Mouse (Mus musculus): ENCODE results near the gene Crebrf. TPM values are rescaled to one million over a fixed set of nuclear protein-coding genes. Genes with fewer than 3 reads are reported as not detected.

Gene Crebrf
- polyA plus RNA-seq, 1 experiment from 2014 or later: 10.2 TPM

GRCm38 (mm10) chr17:26710049-26710448, 5.4 kb upstream of the Crebrf start:
- H3K4me1 ChIP-seq (replicated peaks; ENCODE audit: control insufficient read depth, insufficient read depth, low read length): no peaks in the 10 kb centered on the region
- no peaks in the 10 kb centered on the region for H3K27me3 ChIP-seq (ENCODE audit: control insufficient read depth, insufficient read depth, low read length)
- ATAC-seq (ENCODE audit: low FRiP score): no peak
- WGBS: 63% methylated on average over 6 of the region's 6 CpGs
- H3K4me2 ChIP-seq (replicated peaks; ENCODE audit: low read depth, low read length): no peak overlapping the region
- no peak overlapping the region for H3K27ac ChIP-seq (ENCODE audit: low read depth, low read length)
- H3K4me3 ChIP-seq (ENCODE audit: low read depth, low read length): no peak overlapping the region
- no peak for DNase-seq (ENCODE audit: low spot score)
- H3K36me3 ChIP-seq (ENCODE audit: control insufficient read depth, insufficient read depth, low read length): no peaks in the 10 kb centered on the region
- no peak overlapping the region for H3K9ac ChIP-seq (ENCODE audit: low read depth, low read length)
- H3K9me3 ChIP-seq (ENCODE audit: control insufficient read depth, low read length): no peaks in the 10 kb centered on the region

GRCm38 (mm10) chr17:26715916-26716717, 667 bp downstream of the Crebrf start:
- DNase-seq (ENCODE audit: low spot score) (peak; percentile 96), ATAC-seq (ENCODE audit: low FRiP score) (peak; percentile 98)
- Histone ChIP-seq H3K4me3 (ENCODE audit: low read depth, low read length) (peak overlapping the region; percentile 99), H3K27ac (ENCODE audit: low read depth, low read length) (peak overlapping the region; percentile 83), H3K9ac (ENCODE audit: low read depth, low read length) (peak overlapping the region; percentile 73), H3K36me3 (ENCODE audit: control insufficient read depth, insufficient read depth, low read length) (no peaks in the 10 kb centered on the region), H3K4me1 (replicated peaks; ENCODE audit: control insufficient read depth, insufficient read depth, low read length) (no peaks in the 10 kb centered on the region), H3K9me3 (ENCODE audit: control insufficient read depth, low read length) (no peaks in the 10 kb centered on the region), H3K27me3 (ENCODE audit: control insufficient read depth, insufficient read depth, low read length) (no peaks in the 10 kb centered on the region), H3K4me2 (replicated peaks; ENCODE audit: low read depth, low read length) (peak overlapping the region; percentile 66)
- WGBS: under 1% methylated on average over 53 of the region's 75 CpGs

GRCm38 (mm10) chr17:26717868-26718267, 2.4 kb downstream of the Crebrf start:
- H3K4me3 ChIP-seq (ENCODE audit: low read depth, low read length): no peak overlapping the region
- H3K4me1 ChIP-seq (replicated peaks; ENCODE audit: control insufficient read depth, insufficient read depth, low read length): no peaks in the 10 kb centered on the region
- WGBS: 59% methylated on average over 2 of the region's 2 CpGs
- ATAC-seq (ENCODE audit: low FRiP score) (no peak), DNase-seq (ENCODE audit: low spot score) (no peak)
- no peaks in the 10 kb centered on the region for H3K27me3 ChIP-seq (ENCODE audit: control insufficient read depth, insufficient read depth, low read length)
- no peaks in the 10 kb centered on the region for H3K36me3 ChIP-seq (ENCODE audit: control insufficient read depth, insufficient read depth, low read length)
- no peak overlapping the region for H3K27ac ChIP-seq (ENCODE audit: low read depth, low read length)
- H3K9me3 ChIP-seq (ENCODE audit: control insufficient read depth, low read length): no peaks in the 10 kb centered on the region
- H3K4me2 ChIP-seq (replicated peaks; ENCODE audit: low read depth, low read length): no peak overlapping the region
- H3K9ac ChIP-seq (ENCODE audit: low read depth, low read length): no peak overlapping the region

- H3K9ac ChIP-seq (ENCODE audit: low read depth, low read length): no peak overlapping the region
- no peak for DNase-seq (ENCODE audit: low spot score)
- H3K36me3 ChIP-seq (ENCODE audit: control insufficient read depth, insufficient read depth, low read length): no peaks in the 10 kb centered on the region
- no peaks in the 10 kb centered on the region for H3K27me3 ChIP-seq (ENCODE audit: control insufficient read depth, insufficient read depth, low read length)
- H3K9me3 ChIP-seq (ENCODE audit: control insufficient read depth, low read length): no peaks in the 10 kb centered on the region
- H3K27ac ChIP-seq (ENCODE audit: low read depth, low read length): no peak overlapping the region
- H3K4me1 ChIP-seq (replicated peaks; ENCODE audit: control insufficient read depth, insufficient read depth, low read length): no peaks in the 10 kb centered on the region
- H3K4me3 ChIP-seq (ENCODE audit: low read depth, low read length): no peak overlapping the region
- no peak overlapping the region for H3K4me2 ChIP-seq (replicated peaks; ENCODE audit: low read depth, low read length)
- ATAC-seq (ENCODE audit: low FRiP score): no peak
Observed at GRCm38 (mm10) chr17:26719405-26719804, 4.0 kb downstream of the Crebrf start.

- H3K4me3 ChIP-seq (ENCODE audit: low read depth, low read length): no peak overlapping the region
- ATAC-seq (ENCODE audit: low FRiP score) (no peak), DNase-seq (ENCODE audit: low spot score) (no peak)
- no peaks in the 10 kb centered on the region for H3K27me3 ChIP-seq (ENCODE audit: control insufficient read depth, insufficient read depth, low read length)
- no peaks in the 10 kb centered on the region for H3K36me3 ChIP-seq (ENCODE audit: control insufficient read depth, insufficient read depth, low read length)
- 72% methylated on average over 2 of the region's 2 CpGs for WGBS
- H3K27ac ChIP-seq (ENCODE audit: low read depth, low read length): no peak overlapping the region
- H3K4me2 ChIP-seq (replicated peaks; ENCODE audit: low read depth, low read length): no peak overlapping the region
- H3K9ac ChIP-seq (ENCODE audit: low read depth, low read length): no peak overlapping the region
- H3K4me1 ChIP-seq (replicated peaks; ENCODE audit: control insufficient read depth, insufficient read depth, low read length): no peaks in the 10 kb centered on the region
- no peaks in the 10 kb centered on the region for H3K9me3 ChIP-seq (ENCODE audit: control insufficient read depth, low read length)
Observed at GRCm38 (mm10) chr17:26721802-26722201, 6.4 kb downstream of the Crebrf start.

GRCm38 (mm10) chr17:26724790-26725189, 9.3 kb downstream of the Crebrf start:
- Histone ChIP-seq H3K4me2 (replicated peaks; ENCODE audit: low read depth, low read length) (no peak overlapping the region), H3K9me3 (ENCODE audit: control insufficient read depth, low read length) (no peaks in the 10 kb centered on the region), H3K9ac (ENCODE audit: low read depth, low read length) (no peak overlapping the region), H3K27me3 (ENCODE audit: control insufficient read depth, insufficient read depth, low read length) (no peaks in the 10 kb centered on the region), H3K36me3 (ENCODE audit: control insufficient read depth, insufficient read depth, low read length) (no peaks in the 10 kb centered on the region), H3K4me3 (ENCODE audit: low read depth, low read length) (no peak overlapping the region), H3K4me1 (replicated peaks; ENCODE audit: control insufficient read depth, insufficient read depth, low read length) (no peaks in the 10 kb centered on the region), H3K27ac (ENCODE audit: low read depth, low read length) (no peak overlapping the region)
- 46% methylated on average over 1 of the region's 1 CpGs for WGBS
- DNase-seq (ENCODE audit: low spot score) (no peak), ATAC-seq (ENCODE audit: low FRiP score) (no peak)

GRCm38 (mm10) chr17:26726674-26727073, 11.2 kb downstream of the Crebrf start:
- DNase-seq (ENCODE audit: low spot score): no peak

GRCm38 (mm10) chr17:26727110-26727755, 11.8 kb downstream of the Crebrf start:
- Histone ChIP-seq H3K4me1 (replicated peaks; ENCODE audit: control insufficient read depth, insufficient read depth, low read length) (no peaks in the 10 kb centered on the region), H3K27me3 (ENCODE audit: control insufficient read depth, insufficient read depth, low read length) (no peaks in the 10 kb centered on the region), H3K4me3 (ENCODE audit: low read depth, low read length) (no peak overlapping the region), H3K9me3 (ENCODE audit: control insufficient read depth, low read length) (no peaks in the 10 kb centered on the region), H3K9ac (ENCODE audit: low read depth, low read length) (no peak overlapping the region), H3K4me2 (replicated peaks; ENCODE audit: low read depth, low read length) (no peak overlapping the region), H3K27ac (ENCODE audit: low read depth, low read length) (no peak overlapping the region), H3K36me3 (ENCODE audit: control insufficient read depth, insufficient read depth, low read length) (no peaks in the 10 kb centered on the region)
- ATAC-seq (ENCODE audit: low FRiP score) (no peak), DNase-seq (ENCODE audit: low spot score) (no peak)
- WGBS: 66% methylated on average over 3 of the region's 3 CpGs

More at GRCm38 (mm10) chr17:26726674-26727073, 11.2 kb downstream of the Crebrf start:
- no peaks in the 10 kb centered on the region for H3K27me3 ChIP-seq (ENCODE audit: control insufficient read depth, insufficient read depth, low read length)
- no peaks in the 10 kb centered on the region for H3K36me3 ChIP-seq (ENCODE audit: control insufficient read depth, insufficient read depth, low read length)
- no peak overlapping the region for H3K27ac ChIP-seq (ENCODE audit: low read depth, low read length)
- H3K9ac ChIP-seq (ENCODE audit: low read depth, low read length): no peak overlapping the region
- no peak overlapping the region for H3K4me2 ChIP-seq (replicated peaks; ENCODE audit: low read depth, low read length)
- ATAC-seq (ENCODE audit: low FRiP score): no peak
- no peaks in the 10 kb centered on the region for H3K9me3 ChIP-seq (ENCODE audit: control insufficient read depth, low read length)
- WGBS: 86% methylated on average over 1 of the region's 1 CpGs
- H3K4me3 ChIP-seq (ENCODE audit: low read depth, low read length): no peak overlapping the region
- no peaks in the 10 kb centered on the region for H3K4me1 ChIP-seq (replicated peaks; ENCODE audit: control insufficient read depth, insufficient read depth, low read length)

GRCm38 (mm10) chr17:26742581-26742980, 27.1 kb downstream of the Crebrf start:
- Histone ChIP-seq H3K4me2 (replicated peaks; ENCODE audit: low read depth, low read length) (no peak overlapping the region), H3K9me3 (ENCODE audit: control insufficient read depth, low read length) (no peaks in the 10 kb centered on the region), H3K4me1 (replicated peaks; ENCODE audit: control insufficient read depth, insufficient read depth, low read length) (no peaks in the 10 kb centered on the region), H3K9ac (ENCODE audit: low read depth, low read length) (no peak overlapping the region), H3K27me3 (ENCODE audit: control insufficient read depth, insufficient read depth, low read length) (no peaks in the 10 kb centered on the region), H3K36me3 (ENCODE audit: control insufficient read depth, insufficient read depth, low read length) (no peaks in the 10 kb centered on the region), H3K4me3 (ENCODE audit: low read depth, low read length) (no peak overlapping the region), H3K27ac (ENCODE audit: low read depth, low read length) (no peak overlapping the region)
- no peak for DNase-seq (ENCODE audit: low spot score)
- no peak for ATAC-seq (ENCODE audit: low FRiP score)
- WGBS: 60% methylated on average over 4 of the region's 4 CpGs
